Mouse (Mus musculus) brain, adult 2 months (tissue): ENCODE measurements around the gene Sox4.

ENCODE experiments used
- DNase-seq: peaks from one replicate; pipeline ENCODE4 v3.0.0; 2011; ENCODE audit warnings: low read depth, low spot score

Gene Sox4

GRCm38 (mm10) chr13:28947740-28948441 is 5.6 kb downstream of the Sox4 start:
- DNase-seq = no peak

- no peak for DNase-seq
These were observed 6.9 kb downstream of the Sox4 start for GRCm38 (mm10) chr13:28946565-28947135.

- no peak for DNase-seq
These were observed 7.8 kb downstream of the Sox4 start for GRCm38 (mm10) chr13:28945681-28946080.

- no peak for DNase-seq
These were observed 10.6 kb downstream of the Sox4 start for GRCm38 (mm10) chr13:28942926-28943325.

GRCm38 (mm10) chr13:28941983-28942630 is 11.4 kb downstream of the Sox4 start:
- DNase-seq = peak; percentile 20

GRCm38 (mm10) chr13:28933375-28933774 is 20.1 kb downstream of the Sox4 start:
- DNase-seq = no peak

GRCm38 (mm10) chr13:28931776-28932175 is 21.7 kb downstream of the Sox4 start:
- DNase-seq = no peak

- no peak for DNase-seq
These were observed 22.2 kb downstream of the Sox4 start for GRCm38 (mm10) chr13:28931266-28931665.

GRCm38 (mm10) chr13:28930364-28930763 is 23.1 kb downstream of the Sox4 start:
- no peak for DNase-seq

GRCm38 (mm10) chr13:28929936-28930335 is 23.6 kb downstream of the Sox4 start:
- no peak for DNase-seq

GRCm38 (mm10) chr13:28923136-28923535 is 30.4 kb downstream of the Sox4 start:
- no peak for DNase-seq

- peak; percentile 8 for DNase-seq
These were observed 35.9 kb downstream of the Sox4 start for GRCm38 (mm10) chr13:28917379-28918250.

- DNase-seq = no peak
These were observed 39.9 kb downstream of the Sox4 start for GRCm38 (mm10) chr13:28913656-28914055.

GRCm38 (mm10) chr13:28906981-28907380 is 46.5 kb downstream of the Sox4 start:
- DNase-seq = no peak
